Mouse (Mus musculus): ENCODE data around the gene Smim9. TPM values are rescaled to one million over a fixed set of nuclear protein-coding genes. Genes with fewer than 3 reads are reported as not detected.
A peak's percentile ranks its signal among the peaks of the same experiment; 100 is the strongest.
"Not testable (repeated sequence)": the region's sequence is repeated elsewhere in the genome, so short reads cannot be mapped to it uniquely, and the experiment has no call there.

Gene Smim9
- polyA plus RNA-seq (2014; fragmentation: Nextera tagmentation; extraction: Ambion mirVana): not detected in 2 replicates

GRCm38 (mm10) chrX:75163670-75164069 lies at the start of gene Smim9:
Gene Smim9 (minus strand): TSS chrX:75163770.
- H3K9me3 ChIP-seq (ENCODE audit: control insufficient read depth, low read depth, low read length): no peaks in the 10 kb centered on the region
- H3K4me1 ChIP-seq (ENCODE audit: control insufficient read depth, insufficient read depth, low read length): no peaks in the 10 kb centered on the region
- no peak within 1 kb of the TSS for H3K9ac ChIP-seq (replicated peaks; ENCODE audit: low read depth, low read length)
- H3K27ac ChIP-seq (ENCODE audit: low read length): no peak within 1 kb of the TSS
- WGBS: 53% methylated on average over 1 of the region's 1 CpGs
- no peak within 1 kb of the TSS for H3K4me2 ChIP-seq (replicated peaks; ENCODE audit: low read depth, low read length)
- no peaks in the 10 kb centered on the region for H3K36me3 ChIP-seq (ENCODE audit: control insufficient read depth, insufficient read depth, low read length)
- H3K27me3 ChIP-seq (ENCODE audit: control insufficient read depth, insufficient read depth, low read length): no peaks in the 10 kb centered on the region
- no peak within 1 kb of the TSS for H3K4me3 ChIP-seq (ENCODE audit: low read depth, low read length)
- ATAC-seq (ENCODE audit: insufficient number of reproducible peaks, insufficient read depth, low FRiP score, low read depth): no peak

GRCm38 (mm10) chrX:75155576-75156243 lies 7.9 kb downstream of the Smim9 start:
- Histone ChIP-seq H3K36me3 (ENCODE audit: control insufficient read depth, insufficient read depth, low read length) (no peaks in the 10 kb centered on the region), H3K4me3 (ENCODE audit: low read depth, low read length) (peak overlapping the region; percentile 33), H3K9me3 (ENCODE audit: control insufficient read depth, low read depth, low read length) (no peaks in the 10 kb centered on the region), H3K27ac (ENCODE audit: low read length) (no peak overlapping the region), H3K27me3 (ENCODE audit: control insufficient read depth, insufficient read depth, low read length) (no peaks in the 10 kb centered on the region), H3K4me1 (ENCODE audit: control insufficient read depth, insufficient read depth, low read length) (no peaks in the 10 kb centered on the region), H3K4me2 (replicated peaks; ENCODE audit: low read depth, low read length) (peak overlapping the region; percentile 50), H3K9ac (replicated peaks; ENCODE audit: low read depth, low read length) (no peak overlapping the region; the same call in 1 of the 2 replicates)
- ATAC-seq (ENCODE audit: insufficient number of reproducible peaks, insufficient read depth, low FRiP score, low read depth): peak; percentile 82; the same call in 1 of the 2 replicates
- WGBS: 18% methylated on average over 32 of the region's 49 CpGs

- Histone ChIP-seq H3K4me1 (ENCODE audit: control insufficient read depth, insufficient read depth, low read length) (no peaks in the 10 kb centered on the region), H3K36me3 (ENCODE audit: control insufficient read depth, insufficient read depth, low read length) (no peaks in the 10 kb centered on the region), H3K27me3 (ENCODE audit: control insufficient read depth, insufficient read depth, low read length) (no peaks in the 10 kb centered on the region), H3K4me2 (replicated peaks; ENCODE audit: low read depth, low read length) (no peak overlapping the region), H3K4me3 (ENCODE audit: low read depth, low read length) (no peak overlapping the region), H3K27ac (ENCODE audit: low read length) (no peak overlapping the region), H3K9me3 (ENCODE audit: control insufficient read depth, low read depth, low read length) (no peaks in the 10 kb centered on the region), H3K9ac (replicated peaks; ENCODE audit: low read depth, low read length) (no peak overlapping the region)
- WGBS: 50% methylated on average over 1 of the region's 1 CpGs
- ATAC-seq (ENCODE audit: insufficient number of reproducible peaks, insufficient read depth, low FRiP score, low read depth): no peak
Measured at GRCm38 (mm10) chrX:75152249-75152648, 11.3 kb downstream of the Smim9 start.

- Histone ChIP-seq H3K27ac (ENCODE audit: low read length) (no peak overlapping the region), H3K4me3 (ENCODE audit: low read depth, low read length) (no peak overlapping the region), H3K4me1 (ENCODE audit: control insufficient read depth, insufficient read depth, low read length) (no peaks in the 10 kb centered on the region), H3K36me3 (ENCODE audit: control insufficient read depth, insufficient read depth, low read length) (no peaks in the 10 kb centered on the region), H3K9me3 (ENCODE audit: control insufficient read depth, low read depth, low read length) (no peaks in the 10 kb centered on the region), H3K27me3 (ENCODE audit: control insufficient read depth, insufficient read depth, low read length) (no peaks in the 10 kb centered on the region), H3K4me2 (replicated peaks; ENCODE audit: low read depth, low read length) (no peak overlapping the region), H3K9ac (replicated peaks; ENCODE audit: low read depth, low read length) (no peak overlapping the region)
- 84% methylated on average over 2 of the region's 2 CpGs for WGBS
- ATAC-seq (ENCODE audit: insufficient number of reproducible peaks, insufficient read depth, low FRiP score, low read depth): no peak
Measured at GRCm38 (mm10) chrX:75150304-75150703, 13.3 kb downstream of the Smim9 start.

GRCm38 (mm10) chrX:75148414-75148813 lies 15.2 kb downstream of the Smim9 start:
- 48% methylated on average over 4 of the region's 4 CpGs for WGBS
- H3K4me2 ChIP-seq (replicated peaks; ENCODE audit: low read depth, low read length): no peak overlapping the region
- H3K9me3 ChIP-seq (ENCODE audit: control insufficient read depth, low read depth, low read length): no peaks in the 10 kb centered on the region
- H3K27me3 ChIP-seq (ENCODE audit: control insufficient read depth, insufficient read depth, low read length): no peaks in the 10 kb centered on the region
- no peak overlapping the region for H3K27ac ChIP-seq (ENCODE audit: low read length)
- H3K36me3 ChIP-seq (ENCODE audit: control insufficient read depth, insufficient read depth, low read length): no peaks in the 10 kb centered on the region
- H3K9ac ChIP-seq (replicated peaks; ENCODE audit: low read depth, low read length): no peak overlapping the region
- ATAC-seq (ENCODE audit: insufficient number of reproducible peaks, insufficient read depth, low FRiP score, low read depth): no peak
- no peaks in the 10 kb centered on the region for H3K4me1 ChIP-seq (ENCODE audit: control insufficient read depth, insufficient read depth, low read length)
- no peak overlapping the region for H3K4me3 ChIP-seq (ENCODE audit: low read depth, low read length)

- H3K4me1 ChIP-seq (ENCODE audit: control insufficient read depth, insufficient read depth, low read length); ATAC-seq (ENCODE audit: insufficient number of reproducible peaks, insufficient read depth, low FRiP score, low read depth); H3K36me3 ChIP-seq (ENCODE audit: control insufficient read depth, insufficient read depth, low read length); H3K9me3 ChIP-seq (ENCODE audit: control insufficient read depth, low read depth, low read length); H3K9ac ChIP-seq (replicated peaks; ENCODE audit: low read depth, low read length); H3K27ac ChIP-seq (ENCODE audit: low read length); H3K27me3 ChIP-seq (ENCODE audit: control insufficient read depth, insufficient read depth, low read length): not testable (repeated sequence)
- WGBS: 11% methylated on average over 19 of the region's 42 CpGs
- Histone ChIP-seq H3K4me2 (replicated peaks; ENCODE audit: low read depth, low read length) (peak overlapping the region; percentile 36), H3K4me3 (ENCODE audit: low read depth, low read length) (peak overlapping the region; percentile 23)
Measured at GRCm38 (mm10) chrX:75143124-75143555, 20.4 kb downstream of the Smim9 start.

- Histone ChIP-seq H3K27me3 (ENCODE audit: control insufficient read depth, insufficient read depth, low read length) (no peaks in the 10 kb centered on the region), H3K9ac (replicated peaks; ENCODE audit: low read depth, low read length) (no peak overlapping the region), H3K36me3 (ENCODE audit: control insufficient read depth, insufficient read depth, low read length) (no peaks in the 10 kb centered on the region), H3K9me3 (ENCODE audit: control insufficient read depth, low read depth, low read length) (no peaks in the 10 kb centered on the region), H3K27ac (ENCODE audit: low read length) (no peak overlapping the region), H3K4me2 (replicated peaks; ENCODE audit: low read depth, low read length) (no peak overlapping the region), H3K4me3 (ENCODE audit: low read depth, low read length) (no peak overlapping the region), H3K4me1 (ENCODE audit: control insufficient read depth, insufficient read depth, low read length) (no peaks in the 10 kb centered on the region)
- 92% methylated on average over 2 of the region's 2 CpGs for WGBS
- no peak for ATAC-seq (ENCODE audit: insufficient number of reproducible peaks, insufficient read depth, low FRiP score, low read depth)
Measured at GRCm38 (mm10) chrX:75138182-75138581, 25.4 kb downstream of the Smim9 start.

- Histone ChIP-seq H3K4me3 (ENCODE audit: low read depth, low read length) (no peak overlapping the region), H3K27me3 (ENCODE audit: control insufficient read depth, insufficient read depth, low read length) (no peaks in the 10 kb centered on the region), H3K4me1 (ENCODE audit: control insufficient read depth, insufficient read depth, low read length) (no peaks in the 10 kb centered on the region), H3K9me3 (ENCODE audit: control insufficient read depth, low read depth, low read length) (no peaks in the 10 kb centered on the region), H3K27ac (ENCODE audit: low read length) (no peak overlapping the region), H3K36me3 (ENCODE audit: control insufficient read depth, insufficient read depth, low read length) (no peaks in the 10 kb centered on the region), H3K4me2 (replicated peaks; ENCODE audit: low read depth, low read length) (no peak overlapping the region), H3K9ac (replicated peaks; ENCODE audit: low read depth, low read length) (no peak overlapping the region)
- 76% methylated on average over 2 of the region's 2 CpGs for WGBS
- no peak for ATAC-seq (ENCODE audit: insufficient number of reproducible peaks, insufficient read depth, low FRiP score, low read depth)
Measured at GRCm38 (mm10) chrX:75137729-75138128, 25.8 kb downstream of the Smim9 start.

- no peaks in the 10 kb centered on the region for H3K27me3 ChIP-seq (ENCODE audit: control insufficient read depth, insufficient read depth, low read length)
- no peaks in the 10 kb centered on the region for H3K9me3 ChIP-seq (ENCODE audit: control insufficient read depth, low read depth, low read length)
- no peaks in the 10 kb centered on the region for H3K36me3 ChIP-seq (ENCODE audit: control insufficient read depth, insufficient read depth, low read length)
- no peak overlapping the region for H3K9ac ChIP-seq (replicated peaks; ENCODE audit: low read depth, low read length)
- no peak for ATAC-seq (ENCODE audit: insufficient number of reproducible peaks, insufficient read depth, low FRiP score, low read depth)
- no peak overlapping the region for H3K4me3 ChIP-seq (ENCODE audit: low read depth, low read length)
- no peak overlapping the region for H3K4me2 ChIP-seq (replicated peaks; ENCODE audit: low read depth, low read length)
- no peak overlapping the region for H3K27ac ChIP-seq (ENCODE audit: low read length)
- H3K4me1 ChIP-seq (ENCODE audit: control insufficient read depth, insufficient read depth, low read length): no peaks in the 10 kb centered on the region
Measured at GRCm38 (mm10) chrX:75136938-75137337, 26.6 kb downstream of the Smim9 start.
